Mouse (Mus musculus) erythroid progenitor cell, adult 5-6 weeks (primary cell): ENCODE data around the gene Zfyve28. TPM values are rescaled to one million over a fixed set of nuclear protein-coding genes. Genes with fewer than 3 reads are reported as not detected.

Experiments used
- ATAC-seq: replicated peaks from 2 replicates; pipeline ENCODE4 v1.8.0; 2016; ENCODE audit warnings: moderate number of reproducible peaks, mild to moderate bottlenecking, moderate TSS enrichment, inconsistent platforms; ENCODE audit not compliant: poor library complexity, low FRiP score, severe bottlenecking
- total RNA-seq, 2 experiments: library from RNA; stranded (forward) in 1 of 2; stranded (reverse) in 1 of 2; fragments of 150-400 nt in 1 of 2; fragments of 186-747, 209-891 nt in 1 of 2; gene quantifications; 2 replicates each; pipeline versions ENCODE4 v1.2.3 to v1.2.4; 2015 to 2017; ENCODE audit warnings: low replicate concordance in 2 of 2

Gene Zfyve28
- total RNA-seq, 2 experiments from 2014 or later, result 0.30 TPM; not detected in 1

- ATAC-seq, result no peak
Observed at GRCm38 (mm10) chr5:34287001-34287837, 1.0 kb downstream of the Zfyve28 start.

- no peak for ATAC-seq
Observed at GRCm38 (mm10) chr5:34286516-34286915, 1.7 kb downstream of the Zfyve28 start.

- no peak for ATAC-seq
Observed at GRCm38 (mm10) chr5:34285285-34285684, 3.0 kb downstream of the Zfyve28 start.

GRCm38 (mm10) chr5:34284156-34284750, 4.0 kb downstream of the Zfyve28 start:
- no peak for ATAC-seq

- no peak for ATAC-seq
Observed at GRCm38 (mm10) chr5:34283355-34283754, 4.9 kb downstream of the Zfyve28 start.

GRCm38 (mm10) chr5:34280976-34281375, 7.3 kb downstream of the Zfyve28 start:
- ATAC-seq, result no peak

- ATAC-seq, result no peak
Observed at GRCm38 (mm10) chr5:34279214-34279613, 9.0 kb downstream of the Zfyve28 start.

GRCm38 (mm10) chr5:34278058-34278457, 10.2 kb downstream of the Zfyve28 start:
- no peak for ATAC-seq

GRCm38 (mm10) chr5:34276746-34277145, 11.5 kb downstream of the Zfyve28 start:
- no peak for ATAC-seq

GRCm38 (mm10) chr5:34276191-34276590, 12.1 kb downstream of the Zfyve28 start:
- no peak for ATAC-seq

- no peak for ATAC-seq
Observed at GRCm38 (mm10) chr5:34274676-34275293, 13.5 kb downstream of the Zfyve28 start.

GRCm38 (mm10) chr5:34274268-34274667, 14.0 kb downstream of the Zfyve28 start:
- no peak for ATAC-seq

GRCm38 (mm10) chr5:34273251-34273681, 15.0 kb downstream of the Zfyve28 start:
- no peak for ATAC-seq

- ATAC-seq, result peak; percentile 61; the same call in 1 of the 2 replicates
Observed at GRCm38 (mm10) chr5:34271743-34272142, 16.5 kb downstream of the Zfyve28 start.

- no peak for ATAC-seq
Observed at GRCm38 (mm10) chr5:34269921-34270465, 18.3 kb downstream of the Zfyve28 start.

- ATAC-seq, result 0 out of 2 replicates have a peak, but pooled peaks have one; percentile 12
Observed at GRCm38 (mm10) chr5:34269197-34269920, 18.9 kb downstream of the Zfyve28 start.

- ATAC-seq, result no peak
Observed at GRCm38 (mm10) chr5:34266065-34266464, 22.2 kb downstream of the Zfyve28 start.

- no peak for ATAC-seq
Observed at GRCm38 (mm10) chr5:34259172-34259816, 29.0 kb downstream of the Zfyve28 start.

- ATAC-seq, result no peak
Observed at GRCm38 (mm10) chr5:34255189-34255588, 33.1 kb downstream of the Zfyve28 start.
